Mouse (Mus musculus) CH12.LX (cell line): ENCODE data around the gene Pola2.

ENCODE experiments used
- BHLHE40 ChIP-seq: IDR thresholded peaks from 2 replicates; pipeline ENCODE4 v1.6.1; 2011; ENCODE audit warnings: mild to moderate bottlenecking, low read depth, low read length, improper control_type of control experiment
- CHD2 ChIP-seq: IDR thresholded peaks from 2 replicates; pipeline ENCODE4 v1.6.1; 2011; ENCODE audit warnings: low read length, improper control_type of control experiment
- CTCF ChIP-seq, 2 experiments: IDR thresholded peaks in 1 of 2; conservative IDR thresholded peaks in 1 of 2; 2 replicates each; pipeline ENCODE4 v1.5.1; 2011 to 2012; ENCODE audit warnings: low read depth in 2 of 2, low read length in 2 of 2, improper control_type of control experiment in 1 of 2, inconsistent platforms in 1 of 2, mild to moderate bottlenecking in 1 of 2, moderate library complexity in 1 of 2
- ELF1 ChIP-seq: IDR thresholded peaks from 2 replicates; pipeline ENCODE4 v1.6.1; 2014; ENCODE audit warnings: low read depth, mild to moderate bottlenecking, inconsistent platforms, low read length, improper control_type of control experiment
- EP300 ChIP-seq: IDR thresholded peaks from 2 replicates; pipeline ENCODE4 v1.6.1; 2011; ENCODE audit warnings: low read length, improper control_type of control experiment
- HCFC1 ChIP-seq: IDR thresholded peaks from 2 replicates; pipeline ENCODE4 v1.6.1; 2012; ENCODE audit warnings: low read depth, mild to moderate bottlenecking, inconsistent platforms, low read length, improper control_type of control experiment
- KAT2A ChIP-seq: IDR thresholded peaks from 2 replicates; pipeline ENCODE4 v1.6.1; 2012; ENCODE audit warnings: low read length, improper control_type of control experiment, inconsistent platforms; ENCODE audit not compliant: insufficient replicate concordance
- MAFK ChIP-seq: IDR thresholded peaks from 2 replicates; pipeline ENCODE4 v1.6.1; 2011; ENCODE audit warnings: low read length, improper control_type of control experiment; ENCODE audit not compliant: insufficient replicate concordance
- POLR2A ChIP-seq: IDR thresholded peaks from 2 replicates; pipeline ENCODE4 v1.6.1; 2011; ENCODE audit warnings: low read depth, mild to moderate bottlenecking, improper control_type of control experiment, low read length
- SIN3A ChIP-seq: IDR thresholded peaks from 2 replicates; pipeline ENCODE4 v1.6.1; 2012; ENCODE audit warnings: low read length, improper control_type of control experiment, inconsistent platforms
- TCF12 ChIP-seq: IDR thresholded peaks from 2 replicates; pipeline ENCODE4 v1.6.1; 2014; ENCODE audit warnings: low read depth, mild to moderate bottlenecking, inconsistent platforms, low read length, improper control_type of control experiment

GRCm38 (mm10) chr19:5962651-5963050 is 1.4 kb downstream of the Pola2 start:
- TF ChIP-seq CTCF (conservative IDR thresholded peaks at IDR 0.05 in 1 of 2, IDR thresholded peaks at IDR 0.05 in 1 of 2; ENCODE audit: low read depth in 2 of 2, low read length in 2 of 2) = peak in 1 of 2 experiments; percentile 43; a peak in 2 of 4 replicates
- no peak for TF ChIP-seq MAFK
- no peak for TF ChIP-seq ELF1
- no peak for TF ChIP-seq CHD2
- no peak for TF ChIP-seq HCFC1
- TF ChIP-seq POLR2A = no peak
- no peak; the same call in none of the 2 replicates for TF ChIP-seq SIN3A
- no peak for TF ChIP-seq EP300
- TF ChIP-seq TCF12 = no peak
- TF ChIP-seq BHLHE40 = no peak
- TF ChIP-seq KAT2A = 0 out of 2 replicates have a peak, but pooled peaks have one; percentile 33
